Mouse (Mus musculus) stomach, postnatal 0 days (tissue): Measurements from ENCODE around the gene Gm47289. TPM values are rescaled to one million over a fixed set of nuclear protein-coding genes. Genes with fewer than 3 reads are reported as not detected.

Source experiments
- ATAC-seq: fragments of 200-750 bp; cut with Nextera tagmentation; 2 replicates; pipeline ENCODE4 v1.8.0; 2017; ENCODE audit not compliant: low FRiP score, low TSS enrichment
- DNase-seq: peaks from one replicate; pipeline ENCODE4 v3.0.0-alpha.2; 2016; ENCODE audit warnings: low spot score
- H3K27ac ChIP-seq: fragments of 300-500 bp; sonication (generic); replicated peaks from 2 replicates; pipeline ENCODE4 v1.5.1; 2014; ENCODE audit warnings: mild to moderate bottlenecking, control low read depth
- H3K27me3 ChIP-seq: fragments of 300-500 bp; sonication (generic); 2 replicates; pipeline ENCODE4 v1.6.1; 2014; ENCODE audit warnings: low read length; ENCODE audit not compliant: control insufficient read depth, insufficient read depth
- H3K36me3 ChIP-seq: fragments of 300-500 bp; sonication (generic); 2 replicates; pipeline ENCODE4 v1.6.1; 2014; ENCODE audit warnings: low read length, mixed read lengths; ENCODE audit not compliant: control insufficient read depth, insufficient read depth
- H3K4me1 ChIP-seq: fragments of 300-500 bp; sonication (generic); replicated peaks from 2 replicates; pipeline ENCODE4 v1.6.1; 2014; ENCODE audit warnings: antibody characterized with exemption; ENCODE audit not compliant: control insufficient read depth, insufficient read depth
- H3K4me2 ChIP-seq: fragments of 300-500 bp; sonication (generic); replicated peaks from 2 replicates; pipeline ENCODE4 v1.6.1; 2014; ENCODE audit warnings: low read depth, mild to moderate bottlenecking, control low read depth, moderate library complexity
- H3K4me3 ChIP-seq: fragments of 300-500 bp; sonication (generic); 2 replicates; pipeline ENCODE4 v1.5.1; 2014; ENCODE audit warnings: low read depth, low read length, control low read depth
- H3K9ac ChIP-seq: fragments of 300-500 bp; sonication (generic); 2 replicates; pipeline ENCODE4 v1.6.1; 2014; ENCODE audit warnings: mild to moderate bottlenecking, low read length, control low read depth, mixed read lengths
- H3K9me3 ChIP-seq: fragments of 300-500 bp; sonication (generic); 2 replicates; pipeline ENCODE4 v1.6.1; 2016; ENCODE audit warnings: low read length; ENCODE audit not compliant: control insufficient read depth
- CTCF ChIP-seq: IDR thresholded peaks from 2 replicates; pipeline ENCODE4 v1.5.1; 2016; ENCODE audit warnings: antibody characterized with exemption, low read depth, mild to moderate bottlenecking, moderate library complexity
- EP300 ChIP-seq: optimal IDR thresholded peaks from 2 replicates; pipeline ENCODE3; 2016; ENCODE audit warnings: antibody characterized with exemption
- WGBS: fragments of 180-500 bp; shearing (Covaris S2); extraction: QIAGEN DNeasy Blood & Tissue Kit; methylation state at CpG from one replicate; pipeline ENCODE4 v1.1.7; 2014; 5-methylcytosine and 5-hydroxymethylcytosine counted together
- polyA plus RNA-seq: library from polyadenylated mRNA; unstranded; fragments of >200 nt; fragmentation: Nextera tagmentation; extraction: Ambion mirVana; gene quantifications from 2 replicates; pipeline ENCODE4 v1.2.1, GENCODE M21; 2015

The Gm47289 gene
- not detected in 2 replicates for polyA plus RNA-seq

DNA sequence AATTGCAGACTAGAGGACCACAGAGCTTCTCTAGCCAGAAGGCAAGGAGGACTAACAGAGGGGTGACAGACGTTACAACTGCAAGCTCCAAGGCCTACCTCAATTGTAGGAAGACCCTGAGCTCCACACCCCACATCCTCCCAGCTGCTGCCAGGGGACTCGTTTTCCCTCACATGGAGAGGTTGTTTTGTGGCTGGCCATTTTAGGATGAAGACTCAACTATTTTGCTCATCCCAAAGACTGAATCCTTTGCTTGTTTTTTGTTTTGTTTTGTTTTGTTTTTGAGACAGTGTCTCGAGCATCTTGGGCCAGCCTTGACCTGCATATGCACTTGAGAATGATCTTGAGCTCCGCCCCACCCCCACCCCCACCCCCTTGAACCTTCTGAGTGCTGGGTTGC lies at the start of gene Gm47289:
Gm47289 (plus strand) TSS at position 301 of the 400 bp plus-strand sequence.
- WGBS: 55% methylated on average over 4 of the region's 4 CpGs
- H3K4me1 ChIP-seq: no peaks in the 10 kb centered on the region
- no peak for ATAC-seq

DNA sequence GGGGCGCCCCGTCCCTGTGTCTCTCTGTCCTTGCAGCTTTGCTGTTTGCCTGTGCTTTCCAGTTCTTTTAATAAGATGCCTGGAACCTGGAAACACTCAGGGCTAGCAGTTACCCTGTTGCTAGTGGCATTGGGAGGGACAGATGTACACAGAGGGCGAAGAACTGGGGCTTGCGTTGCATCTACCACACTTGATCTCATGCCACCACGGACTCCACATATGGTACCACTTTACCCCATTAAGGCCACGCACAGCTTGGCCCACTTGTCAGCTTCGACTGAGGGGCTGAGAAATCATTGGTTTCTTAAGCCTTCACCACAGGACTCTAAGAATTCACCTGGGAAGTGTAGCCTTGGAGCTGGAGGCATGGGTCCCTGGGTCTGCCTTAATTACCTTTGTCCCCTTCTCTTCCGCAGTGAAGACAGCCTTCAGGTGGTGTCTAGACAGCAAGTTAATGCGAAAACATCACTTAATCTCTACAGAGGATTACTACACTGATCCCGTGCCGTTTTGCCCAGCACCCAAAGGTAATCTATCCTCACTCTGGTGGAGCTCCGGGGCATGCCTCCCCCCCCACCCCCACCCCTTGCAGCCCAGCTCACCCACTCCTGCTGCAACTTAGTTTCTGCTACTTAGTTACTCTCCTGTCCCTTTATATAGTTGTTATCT lies 49.1 kb upstream of the Gm47289 start:
- Histone ChIP-seq H3K4me2 (no peak overlapping the region), H3K36me3 (no peaks in the 10 kb centered on the region), H3K4me1 (no peaks in the 10 kb centered on the region), H3K27me3 (no peaks in the 10 kb centered on the region), H3K27ac (no peak overlapping the region), H3K9me3 (no peaks in the 10 kb centered on the region), H3K4me3 (no peak overlapping the region), H3K9ac (no peak overlapping the region)
- TF ChIP-seq CTCF: no peak
- no peak for TF ChIP-seq EP300
- 59% methylated on average over 12 of the region's 12 CpGs for WGBS
- DNase-seq (no peak), ATAC-seq (no peak)

More for the DNA sequence above, at the start of gene Gm47289:
- Histone ChIP-seq H3K27ac (no peak within 1 kb of the TSS), H3K27me3 (no peaks in the 10 kb centered on the region), H3K9me3 (no peaks in the 10 kb centered on the region), H3K36me3 (no peaks in the 10 kb centered on the region), H3K9ac (no peak within 1 kb of the TSS), H3K4me3 (no peak within 1 kb of the TSS), H3K4me2 (no peak within 1 kb of the TSS)
- no peak for DNase-seq
- no peak for TF ChIP-seq CTCF
- no peak for TF ChIP-seq EP300

DNA sequence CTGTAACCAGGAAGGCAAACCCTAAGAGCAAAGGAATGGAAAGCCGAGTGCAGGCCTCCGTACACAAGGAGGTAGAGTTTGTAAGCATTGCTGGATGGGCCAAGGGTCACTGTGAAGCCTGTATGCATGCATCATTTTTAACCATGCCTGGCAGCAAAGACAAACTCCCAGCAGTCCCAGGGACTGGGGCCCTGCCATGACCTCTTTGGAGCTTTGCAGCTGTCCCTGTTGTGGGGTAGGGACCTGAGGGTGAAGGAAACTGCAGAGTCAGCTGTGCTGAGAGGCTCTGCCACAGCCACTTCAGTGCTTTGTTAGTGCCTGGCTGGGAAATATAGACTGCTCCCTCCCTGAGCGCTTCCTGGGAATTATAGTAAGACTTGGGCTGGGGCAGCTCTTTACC lies 48.3 kb upstream of the Gm47289 start:
- no peak overlapping the region for H3K9ac ChIP-seq
- H3K9me3 ChIP-seq: no peaks in the 10 kb centered on the region
- no peak overlapping the region for H3K4me3 ChIP-seq
- no peaks in the 10 kb centered on the region for H3K27me3 ChIP-seq
- H3K36me3 ChIP-seq: no peaks in the 10 kb centered on the region
- WGBS: 40% methylated on average over 3 of the region's 3 CpGs
- no peak; the same call in 1 of the 2 replicates for ATAC-seq
- no peak for DNase-seq
- no peak overlapping the region for H3K27ac ChIP-seq
- TF ChIP-seq CTCF (no peak), EP300 (no peak)
- H3K4me2 ChIP-seq: no peak overlapping the region
- no peaks in the 10 kb centered on the region for H3K4me1 ChIP-seq

DNA sequence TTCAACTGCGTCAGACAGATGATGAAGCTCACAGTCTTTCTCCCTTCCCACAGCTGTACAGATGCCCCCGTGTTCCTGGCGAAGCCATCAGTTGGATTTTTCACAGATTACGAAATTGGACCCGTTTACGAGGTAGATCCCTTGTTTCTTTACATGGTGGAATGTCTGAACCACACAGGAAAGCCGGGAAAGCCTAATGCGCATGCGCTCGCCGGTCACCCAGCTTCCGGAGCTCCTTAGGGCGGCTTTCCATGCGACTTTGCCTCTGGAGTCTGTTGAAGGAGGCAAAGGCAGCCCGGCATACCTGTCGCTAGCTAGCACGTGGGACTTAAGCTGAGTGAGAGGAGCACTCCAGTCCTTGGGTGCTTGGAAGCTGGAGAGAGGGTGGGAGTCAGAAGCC lies 44.0 kb upstream of the Gm47289 start:
- Histone ChIP-seq H3K9ac (no peak overlapping the region), H3K36me3 (no peaks in the 10 kb centered on the region), H3K4me2 (no peak overlapping the region), H3K9me3 (no peaks in the 10 kb centered on the region), H3K4me3 (no peak overlapping the region), H3K27ac (no peak overlapping the region), H3K4me1 (no peaks in the 10 kb centered on the region), H3K27me3 (no peaks in the 10 kb centered on the region)
- no peak for ATAC-seq
- TF ChIP-seq CTCF: no peak
- TF ChIP-seq EP300: no peak
- 86% methylated on average over 17 of the region's 17 CpGs for WGBS
- no peak for DNase-seq

DNA sequence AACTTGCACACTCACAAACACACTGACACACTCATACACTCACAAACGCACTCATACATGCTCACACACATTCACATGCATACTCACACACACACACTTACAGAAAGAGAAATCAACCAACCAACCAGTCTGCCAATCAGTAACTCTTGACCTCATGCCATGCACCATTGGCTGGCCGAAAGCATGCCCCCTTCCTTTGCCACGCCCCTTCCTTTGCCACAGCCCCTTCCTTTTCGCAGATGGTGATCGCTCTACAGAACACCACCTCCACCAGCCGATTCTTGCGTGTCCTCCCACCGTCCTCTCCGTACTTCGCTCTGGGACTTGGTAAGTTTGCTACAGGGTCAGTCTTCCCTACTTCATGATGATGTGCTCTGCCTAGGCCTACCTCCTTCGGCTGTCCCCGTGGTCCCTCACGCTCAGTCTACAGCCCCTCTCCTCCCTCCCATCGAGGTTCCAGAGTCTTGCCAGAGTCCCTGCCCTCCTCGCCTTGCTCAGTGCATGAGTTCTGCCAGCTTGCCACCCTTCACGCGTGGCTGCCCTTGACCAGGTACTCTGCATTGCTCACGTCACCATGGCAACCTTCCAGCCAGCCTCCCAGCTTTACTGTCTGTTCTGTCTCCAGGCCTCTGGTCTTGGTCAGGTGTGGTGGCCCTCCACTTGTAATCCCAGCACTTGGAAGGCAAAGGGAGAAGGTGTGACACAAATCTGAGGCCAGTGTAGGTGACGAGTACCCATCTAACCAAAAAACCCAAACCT lies 39.4 kb upstream of the Gm47289 start:
- H3K36me3 ChIP-seq: no peaks in the 10 kb centered on the region
- H3K4me1 ChIP-seq: no peaks in the 10 kb centered on the region
- TF ChIP-seq CTCF (no peak), EP300 (no peak)
- H3K4me2 ChIP-seq: no peak overlapping the region
- no peak overlapping the region for H3K9ac ChIP-seq
- ATAC-seq (peak; percentile 25; the same call in 1 of the 2 replicates), DNase-seq (no peak)
- 88% methylated on average over 19 of the region's 19 CpGs for WGBS
- no peaks in the 10 kb centered on the region for H3K9me3 ChIP-seq
- H3K27me3 ChIP-seq: no peaks in the 10 kb centered on the region
- no peak overlapping the region for H3K27ac ChIP-seq
- no peak overlapping the region for H3K4me3 ChIP-seq

DNA sequence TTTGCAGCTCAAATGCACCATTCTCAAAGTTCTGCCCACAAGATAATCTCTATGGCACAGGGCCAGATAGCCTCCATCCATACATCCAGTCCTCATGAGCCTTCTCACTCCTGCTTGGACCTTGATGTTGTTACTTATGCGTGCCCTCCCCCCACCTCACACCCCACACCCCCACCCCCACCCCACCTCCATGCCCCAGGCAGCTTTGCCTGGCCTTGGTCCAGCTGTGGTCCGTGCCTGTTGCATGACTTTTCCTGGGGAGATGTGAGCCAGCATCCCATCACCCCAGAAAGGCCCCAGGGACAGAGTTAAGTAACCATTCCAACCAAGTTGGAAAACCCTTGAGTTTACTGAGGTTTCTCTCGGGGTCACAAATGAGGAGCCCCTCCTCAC lies 38.8 kb upstream of the Gm47289 start:
- no peaks in the 10 kb centered on the region for H3K9me3 ChIP-seq
- no peak for DNase-seq
- ATAC-seq: no peak
- H3K9ac ChIP-seq: no peak overlapping the region
- H3K4me2 ChIP-seq: no peak overlapping the region
- H3K4me1 ChIP-seq: no peaks in the 10 kb centered on the region
- 61% methylated on average over 3 of the region's 3 CpGs for WGBS
- no peak overlapping the region for H3K27ac ChIP-seq
- no peak for TF ChIP-seq CTCF
- no peak for TF ChIP-seq EP300
- no peaks in the 10 kb centered on the region for H3K27me3 ChIP-seq
- no peak overlapping the region for H3K4me3 ChIP-seq
- H3K36me3 ChIP-seq: no peaks in the 10 kb centered on the region
